Mouse (Mus musculus): Measurements from ENCODE around the gene Ttbk1.

GRCm38 (mm10) chr17:46394631-46395030 lies 92.8 kb downstream of the Ttbk1 start:
- TF ChIP-seq TAL1 (IDR thresholded peaks at IDR 0.05; ENCODE audit: low read length) (no peak), GATA1 (IDR thresholded peaks at IDR 0.05; ENCODE audit: low read length) (no peak)
